Mouse (Mus musculus) midbrain, embryonic 10.5 days (tissue): Measurements from ENCODE around the gene Vangl1. TPM values are rescaled to one million over a fixed set of nuclear protein-coding genes. Genes with fewer than 3 reads are reported as not detected.

Experiments
- DNase-seq: peaks from one replicate; pipeline ENCODE4 v3.0.0-alpha.2; 2017; ENCODE audit warnings: low spot score
- H3K27ac ChIP-seq: fragments of 300-500 bp; sonication (generic); replicated peaks from 2 replicates; pipeline ENCODE4 v1.5.1; 2016; ENCODE audit warnings: mild to moderate bottlenecking
- H3K27me3 ChIP-seq: fragments of 300-500 bp; sonication (generic); 2 replicates; pipeline ENCODE4 v1.6.1; 2016; ENCODE audit warnings: low read depth, mild to moderate bottlenecking; ENCODE audit not compliant: poor library complexity, severe bottlenecking
- H3K36me3 ChIP-seq: fragments of 300-500 bp; sonication (generic); 2 replicates; pipeline ENCODE4 v1.6.1; 2016; ENCODE audit warnings: mild to moderate bottlenecking, moderate library complexity
- H3K4me1 ChIP-seq: fragments of 300-500 bp; sonication (generic); 2 replicates; pipeline ENCODE4 v1.6.1; 2016
- H3K4me3 ChIP-seq: fragments of 300-500 bp; sonication (generic); 2 replicates; pipeline ENCODE4 v1.5.1; 2016; ENCODE audit warnings: mild to moderate bottlenecking, moderate library complexity
- H3K9me3 ChIP-seq: fragments of 300-500 bp; sonication (generic); replicated peaks from 2 replicates; pipeline ENCODE4 v1.6.1; 2016; ENCODE audit warnings: mild to moderate bottlenecking
- WGBS: fragments of 180-500 bp; shearing (Covaris S2); methylation state at CpG from one replicate; pipeline ENCODE4 v1.1.7; 2016; 5-methylcytosine and 5-hydroxymethylcytosine counted together
- polyA plus RNA-seq: library from polyadenylated mRNA; unstranded; fragments of >200 nt; fragmentation: Nextera tagmentation; extraction: Ambion mirVana; gene quantifications from 2 replicates; pipeline ENCODE4 v1.2.1, GENCODE M21; 2016

Vangl1 gene
- polyA plus RNA-seq, 1 experiment from 2014 or later: 13.1 TPM

DNA sequence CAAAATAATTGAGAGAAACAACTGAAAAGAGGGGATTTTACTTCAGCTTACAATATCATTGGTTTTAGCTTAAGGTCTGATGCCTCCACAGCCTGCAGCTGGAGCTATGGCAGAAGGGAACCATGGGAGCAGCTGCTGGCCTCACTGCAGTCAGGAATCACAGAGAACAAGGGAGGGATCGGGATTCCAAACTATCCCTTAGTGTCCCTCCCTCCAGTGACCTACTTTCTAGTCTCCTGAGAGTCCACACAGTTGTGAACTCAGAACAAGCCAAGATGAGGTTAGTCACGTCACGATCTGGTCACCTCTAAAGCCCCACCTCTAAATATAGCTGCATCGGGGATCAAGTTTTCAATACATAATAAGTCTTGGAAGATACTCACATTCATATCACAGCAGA lies 57.3 kb downstream of the Vangl1 start:
- Histone ChIP-seq H3K4me3 (no peak overlapping the region), H3K9me3 (no peaks in the 10 kb centered on the region), H3K27ac (peak overlapping the region; percentile 60), H3K4me1 (peaks cover 53% of the 10 kb centered on the region), H3K36me3 (no peaks in the 10 kb centered on the region), H3K27me3 (peaks cover 80% of the 10 kb centered on the region)
- 81% methylated on average over 4 of the region's 4 CpGs for WGBS
- DNase-seq: no peak

DNA sequence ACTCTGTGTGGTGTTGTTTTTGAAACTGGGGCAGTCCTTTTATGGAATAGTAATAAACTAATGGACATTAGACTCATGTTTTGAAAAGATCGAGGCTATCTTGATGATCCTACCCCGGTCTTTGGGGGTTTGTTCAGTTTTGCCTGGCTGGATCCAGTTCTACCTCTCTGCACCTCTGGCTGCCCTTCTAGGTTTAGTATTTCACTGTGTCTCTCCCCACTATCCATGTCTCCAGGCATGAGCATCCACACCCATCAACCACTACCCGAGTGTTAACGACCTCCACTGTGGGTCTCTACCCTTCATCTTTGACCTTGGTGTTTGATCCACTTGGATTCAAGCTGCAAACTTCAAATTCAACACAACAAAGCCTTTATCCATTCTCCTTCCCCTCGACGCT lies 58.1 kb downstream of the Vangl1 start:
- WGBS: 68% methylated on average over 6 of the region's 6 CpGs
- peaks cover 79% of the 10 kb centered on the region for H3K27me3 ChIP-seq
- no peak for DNase-seq
- H3K4me3 ChIP-seq: no peak overlapping the region
- H3K9me3 ChIP-seq: no peaks in the 10 kb centered on the region
- no peaks in the 10 kb centered on the region for H3K36me3 ChIP-seq
- peak overlapping the region; percentile 60; the same call in 1 of the 2 replicates for H3K27ac ChIP-seq
- peaks cover 53% of the 10 kb centered on the region for H3K4me1 ChIP-seq

DNA sequence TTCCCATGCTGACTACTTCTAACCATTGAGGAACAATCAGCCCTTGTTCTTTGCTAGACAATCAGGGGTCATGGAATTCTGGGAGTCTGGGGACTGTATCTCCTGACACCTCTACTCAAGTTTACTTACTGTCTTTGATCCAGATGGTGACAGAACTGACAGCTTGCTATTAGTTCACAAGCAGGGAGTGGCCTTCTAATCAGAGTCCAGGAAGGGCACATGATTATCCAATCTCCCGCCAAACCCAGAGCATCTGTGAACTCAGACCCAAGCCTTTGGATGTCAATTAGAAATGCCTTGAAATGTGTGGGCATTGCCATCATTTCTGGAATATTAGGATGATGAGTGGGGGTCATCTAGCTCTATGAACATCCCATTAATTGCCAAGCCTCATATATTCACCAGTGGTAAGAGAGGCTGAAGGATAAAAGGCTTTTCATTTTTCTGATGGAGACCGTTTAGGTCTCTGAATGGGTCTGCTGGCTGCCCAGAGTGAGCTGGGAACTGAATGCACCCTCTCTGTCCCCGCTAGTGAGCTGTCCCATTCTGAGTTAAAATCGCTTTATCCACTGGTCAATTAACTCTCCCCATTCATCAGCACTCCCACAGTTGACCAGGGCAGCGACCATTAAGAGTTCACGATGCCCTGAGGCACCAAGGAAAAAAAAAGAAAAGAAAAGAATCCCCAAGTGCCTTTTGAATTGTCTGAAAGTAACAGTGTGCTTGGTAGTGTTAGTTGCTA lies 58.7 kb downstream of the Vangl1 start:
- Histone ChIP-seq H3K27me3 (peaks cover 77% of the 10 kb centered on the region), H3K4me3 (no peak overlapping the region), H3K4me1 (peaks cover 53% of the 10 kb centered on the region), H3K27ac (no peak overlapping the region), H3K36me3 (no peaks in the 10 kb centered on the region), H3K9me3 (no peaks in the 10 kb centered on the region)
- WGBS: 42% methylated on average over 6 of the region's 6 CpGs
- DNase-seq: no peak

DNA sequence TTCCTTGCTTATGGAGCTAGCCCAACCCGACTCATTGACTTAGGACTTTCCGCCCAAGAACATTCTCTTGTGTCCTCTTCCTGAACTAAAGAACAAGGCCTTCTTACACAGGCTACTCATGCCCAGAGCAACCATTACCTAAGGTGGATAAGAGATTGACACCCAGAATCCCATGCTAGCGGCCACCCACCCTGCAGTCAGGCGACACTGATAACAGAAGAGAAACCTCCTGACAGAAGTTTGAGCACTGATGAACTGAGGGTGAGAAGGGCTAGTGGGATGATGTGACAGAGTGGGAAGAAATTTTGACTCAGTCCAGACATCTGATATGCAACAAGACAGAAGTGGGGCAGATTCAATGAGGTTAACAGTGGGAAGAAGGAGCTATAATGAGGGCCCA lies 60.1 kb downstream of the Vangl1 start:
- Histone ChIP-seq H3K4me3 (no peak overlapping the region), H3K27me3 (peaks cover 74% of the 10 kb centered on the region), H3K4me1 (peaks cover 49% of the 10 kb centered on the region), H3K36me3 (no peaks in the 10 kb centered on the region), H3K9me3 (no peaks in the 10 kb centered on the region), H3K27ac (no peak overlapping the region)
- no peak for DNase-seq
- 89% methylated on average over 4 of the region's 4 CpGs for WGBS

DNA sequence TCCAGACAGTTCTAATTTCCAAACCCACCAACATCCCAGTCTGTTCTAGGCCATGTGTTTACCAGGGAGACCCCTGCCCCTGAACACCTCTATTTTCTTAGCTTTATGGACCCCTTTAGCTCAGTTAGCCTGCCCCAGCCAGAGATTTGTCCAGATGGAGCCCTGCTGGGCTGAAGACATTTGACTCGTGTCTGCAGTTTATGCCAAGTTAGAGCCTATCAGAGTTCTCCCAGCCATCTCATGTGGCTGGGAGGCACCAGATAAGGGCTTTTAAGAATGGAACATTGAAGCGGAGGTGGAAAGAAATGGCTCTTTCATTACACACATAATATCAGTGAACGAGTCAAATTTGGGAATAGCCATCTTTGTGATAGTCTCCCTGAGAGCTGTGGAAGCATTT lies 61.0 kb downstream of the Vangl1 start:
- WGBS: 88% methylated on average over 3 of the region's 3 CpGs
- Histone ChIP-seq H3K9me3 (no peaks in the 10 kb centered on the region), H3K4me1 (peaks cover 51% of the 10 kb centered on the region), H3K27ac (no peak overlapping the region), H3K36me3 (no peaks in the 10 kb centered on the region), H3K4me3 (no peak overlapping the region), H3K27me3 (peaks cover 69% of the 10 kb centered on the region)
- DNase-seq: no peak

DNA sequence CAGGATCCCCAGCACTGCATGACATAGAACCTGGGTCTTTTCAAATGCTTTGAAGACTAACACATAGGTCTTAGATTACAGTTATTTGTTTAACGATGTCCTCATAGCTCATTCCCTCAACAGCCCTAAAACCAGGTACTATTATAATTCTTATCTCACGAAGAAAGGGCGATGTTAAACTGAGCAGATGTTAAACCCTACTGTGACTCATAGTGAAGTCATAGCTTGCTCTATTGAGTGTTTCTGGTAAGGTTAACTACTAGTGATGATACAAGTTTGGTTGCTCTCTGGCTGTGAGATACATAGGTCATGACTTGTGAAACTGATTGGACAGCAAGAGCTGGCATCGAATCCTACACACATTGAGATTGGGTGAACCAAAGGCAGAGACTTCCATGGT lies 61.5 kb downstream of the Vangl1 start:
- Histone ChIP-seq H3K4me3 (no peak overlapping the region), H3K27ac (no peak overlapping the region), H3K4me1 (peaks cover 51% of the 10 kb centered on the region), H3K36me3 (no peaks in the 10 kb centered on the region), H3K27me3 (peaks cover 68% of the 10 kb centered on the region), H3K9me3 (no peaks in the 10 kb centered on the region)
- WGBS: 93% methylated on average over 4 of the region's 4 CpGs
- DNase-seq: no peak

DNA sequence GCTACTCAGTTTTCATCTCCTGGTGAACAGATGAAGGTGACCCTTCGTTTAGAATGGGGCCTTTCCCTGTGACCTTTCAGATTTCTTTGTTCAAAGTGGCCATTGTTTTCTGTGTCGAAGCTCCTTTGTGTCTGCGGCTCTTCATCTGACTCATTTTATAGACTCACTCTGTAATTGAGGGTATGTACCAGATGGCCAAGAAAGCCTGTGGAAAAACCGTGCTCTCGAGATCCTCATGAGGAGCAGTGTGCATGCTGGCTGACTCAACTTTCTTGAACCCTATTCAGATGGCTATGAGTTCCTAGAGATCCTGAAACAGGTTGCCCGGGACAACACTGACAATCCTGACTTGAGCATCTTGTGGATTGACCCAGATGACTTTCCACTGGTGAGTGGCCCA lies 62.6 kb downstream of the Vangl1 start:
- H3K4me1 ChIP-seq: peaks cover 45% of the 10 kb centered on the region
- no peak for DNase-seq
- peaks cover 69% of the 10 kb centered on the region for H3K27me3 ChIP-seq
- H3K9me3 ChIP-seq: no peaks in the 10 kb centered on the region
- no peak overlapping the region for H3K27ac ChIP-seq
- no peaks in the 10 kb centered on the region for H3K36me3 ChIP-seq
- WGBS: 49% methylated on average over 6 of the region's 6 CpGs
- no peak overlapping the region for H3K4me3 ChIP-seq

DNA sequence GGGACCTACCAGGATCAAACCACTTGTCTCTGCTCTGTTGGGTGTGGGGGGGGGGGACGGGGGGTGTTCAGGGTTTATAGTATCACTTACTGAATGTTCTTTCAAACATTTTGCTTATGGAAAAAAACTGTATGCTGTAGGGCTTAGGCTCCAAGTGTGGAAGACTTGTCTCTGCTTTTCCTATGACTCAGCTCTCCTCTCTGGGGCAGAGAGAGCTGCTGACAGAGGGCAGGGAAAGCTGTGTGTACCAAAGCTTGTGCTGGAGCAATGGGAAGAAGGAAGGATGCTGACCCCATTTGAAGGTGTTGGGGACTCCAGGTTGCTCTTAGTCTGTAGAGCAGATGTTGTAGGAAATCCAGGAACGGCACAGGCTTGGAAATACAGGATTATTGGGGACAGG lies 63.0 kb downstream of the Vangl1 start:
- no peaks in the 10 kb centered on the region for H3K36me3 ChIP-seq
- H3K27me3 ChIP-seq: peaks cover 69% of the 10 kb centered on the region
- DNase-seq: no peak
- 70% methylated on average over 2 of the region's 2 CpGs for WGBS
- H3K27ac ChIP-seq: no peak overlapping the region
- no peaks in the 10 kb centered on the region for H3K9me3 ChIP-seq
- H3K4me3 ChIP-seq: no peak overlapping the region
- peaks cover 45% of the 10 kb centered on the region for H3K4me1 ChIP-seq

DNA sequence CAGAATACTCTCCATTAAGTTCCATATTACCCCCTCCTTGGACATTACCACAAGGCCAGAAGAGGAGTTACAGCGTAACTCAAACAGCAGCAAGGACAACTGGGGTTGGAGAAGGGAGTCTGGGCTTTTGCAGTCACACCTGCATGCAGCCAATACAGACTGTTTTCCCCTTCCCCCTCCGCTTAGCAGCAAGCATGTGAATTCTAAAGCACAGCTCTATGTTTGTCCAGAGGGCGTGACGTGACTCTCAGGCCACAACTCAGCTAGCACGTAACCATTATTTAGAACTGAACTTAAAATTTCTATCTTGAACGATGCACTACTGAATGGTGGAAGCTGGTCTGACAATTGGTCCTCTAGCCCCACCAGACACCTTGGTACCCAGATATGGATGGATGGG lies 63.9 kb downstream of the Vangl1 start:
- Histone ChIP-seq H3K36me3 (no peaks in the 10 kb centered on the region), H3K27ac (no peak overlapping the region), H3K4me1 (peaks cover 44% of the 10 kb centered on the region), H3K27me3 (peaks cover 71% of the 10 kb centered on the region), H3K4me3 (no peak overlapping the region), H3K9me3 (no peaks in the 10 kb centered on the region)
- 83% methylated on average over 6 of the region's 6 CpGs for WGBS
- no peak for DNase-seq

DNA sequence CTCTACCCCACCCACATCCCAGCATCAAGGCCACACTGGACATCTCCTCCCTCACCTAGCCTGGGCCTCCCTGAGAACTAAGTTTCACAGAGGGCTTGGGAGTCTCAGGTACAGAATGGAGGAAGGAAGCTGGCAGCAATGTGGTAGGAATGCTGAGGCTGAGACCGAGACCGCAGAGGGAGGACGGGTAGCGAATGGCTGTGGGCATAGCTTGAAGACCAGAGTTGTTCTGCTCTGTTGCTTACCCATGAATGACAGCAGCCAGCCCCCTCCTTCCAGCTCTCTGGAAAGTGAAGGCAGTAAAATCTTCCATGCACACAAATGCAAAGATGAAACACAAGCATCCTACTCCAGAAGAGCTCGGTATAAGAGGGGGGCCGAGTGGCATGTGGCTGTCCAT lies 65.6 kb downstream of the Vangl1 start:
- Histone ChIP-seq H3K27me3 (peaks cover 65% of the 10 kb centered on the region), H3K9me3 (no peaks in the 10 kb centered on the region), H3K4me1 (peaks cover 45% of the 10 kb centered on the region), H3K4me3 (no peak overlapping the region), H3K27ac (no peak overlapping the region), H3K36me3 (no peaks in the 10 kb centered on the region)
- no peak for DNase-seq
- 63% methylated on average over 6 of the region's 6 CpGs for WGBS

DNA sequence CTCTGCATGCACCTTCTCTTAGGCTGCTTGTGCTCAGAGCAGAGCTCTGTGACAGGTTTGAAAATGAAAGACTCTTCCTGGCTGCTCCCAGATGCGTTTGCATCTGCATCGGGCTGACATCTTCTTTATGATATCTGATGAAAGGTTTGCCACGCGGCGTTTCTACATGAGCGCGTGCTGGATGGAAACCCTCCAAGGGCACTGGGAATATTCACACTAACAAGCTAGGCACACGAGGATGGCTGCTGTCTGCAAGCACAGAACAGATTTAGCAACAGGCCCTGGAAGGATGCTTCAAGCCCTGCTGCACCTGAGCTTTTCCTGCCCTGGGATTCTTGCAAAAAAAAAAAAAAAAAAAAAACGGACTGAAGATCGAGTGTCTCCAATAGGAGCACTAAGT lies 67.3 kb downstream of the Vangl1 start:
- H3K4me1 ChIP-seq: peaks cover 44% of the 10 kb centered on the region
- 86% methylated on average over 10 of the region's 10 CpGs for WGBS
- H3K27me3 ChIP-seq: peaks cover 58% of the 10 kb centered on the region
- H3K27ac ChIP-seq: no peak overlapping the region
- H3K9me3 ChIP-seq: no peaks in the 10 kb centered on the region
- no peak for DNase-seq
- no peak overlapping the region for H3K4me3 ChIP-seq
- H3K36me3 ChIP-seq: no peaks in the 10 kb centered on the region

DNA sequence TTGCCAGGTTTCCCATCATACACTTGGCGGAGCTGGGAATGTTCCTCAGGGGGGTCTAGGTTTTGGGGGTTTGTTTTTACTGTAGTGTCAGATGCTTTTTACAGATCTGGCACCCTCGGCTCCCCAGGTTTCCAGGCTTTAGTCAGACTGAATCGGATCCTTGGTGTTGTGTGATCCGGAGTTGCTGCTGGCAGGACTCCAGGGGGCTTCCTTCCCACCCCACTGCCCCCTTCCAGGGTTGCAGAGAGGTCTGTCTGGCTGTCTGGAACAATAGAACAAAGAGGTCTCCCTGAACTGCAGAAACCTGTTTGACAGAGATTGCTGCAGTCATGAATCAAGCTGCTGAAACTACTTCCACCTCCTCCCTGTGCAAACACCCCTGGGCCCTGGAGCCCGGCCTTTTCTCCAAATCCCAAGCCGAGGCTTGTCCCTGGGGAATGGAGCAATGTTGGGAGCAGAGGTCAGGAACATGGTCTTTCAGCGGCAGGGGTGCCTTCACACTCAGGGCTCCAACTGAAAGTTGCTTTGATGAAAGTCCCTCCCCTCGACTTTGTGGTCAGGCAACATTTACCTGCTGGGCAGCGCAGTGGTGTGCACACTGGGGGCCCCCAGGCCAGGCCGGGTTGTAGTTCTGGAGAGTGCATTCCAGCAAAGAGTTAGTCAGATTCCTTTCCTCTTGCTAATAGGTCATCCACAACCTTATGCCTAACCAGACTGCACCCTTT lies 68.9 kb downstream of the Vangl1 start:
- H3K4me1 ChIP-seq: peaks cover 36% of the 10 kb centered on the region
- WGBS: 26% methylated on average over 10 of the region's 10 CpGs
- H3K36me3 ChIP-seq: no peaks in the 10 kb centered on the region
- peaks cover 48% of the 10 kb centered on the region for H3K27me3 ChIP-seq
- DNase-seq: no peak
- H3K9me3 ChIP-seq: no peaks in the 10 kb centered on the region
- H3K4me3 ChIP-seq: no peak overlapping the region
- peak overlapping the region; percentile 19 for H3K27ac ChIP-seq

DNA sequence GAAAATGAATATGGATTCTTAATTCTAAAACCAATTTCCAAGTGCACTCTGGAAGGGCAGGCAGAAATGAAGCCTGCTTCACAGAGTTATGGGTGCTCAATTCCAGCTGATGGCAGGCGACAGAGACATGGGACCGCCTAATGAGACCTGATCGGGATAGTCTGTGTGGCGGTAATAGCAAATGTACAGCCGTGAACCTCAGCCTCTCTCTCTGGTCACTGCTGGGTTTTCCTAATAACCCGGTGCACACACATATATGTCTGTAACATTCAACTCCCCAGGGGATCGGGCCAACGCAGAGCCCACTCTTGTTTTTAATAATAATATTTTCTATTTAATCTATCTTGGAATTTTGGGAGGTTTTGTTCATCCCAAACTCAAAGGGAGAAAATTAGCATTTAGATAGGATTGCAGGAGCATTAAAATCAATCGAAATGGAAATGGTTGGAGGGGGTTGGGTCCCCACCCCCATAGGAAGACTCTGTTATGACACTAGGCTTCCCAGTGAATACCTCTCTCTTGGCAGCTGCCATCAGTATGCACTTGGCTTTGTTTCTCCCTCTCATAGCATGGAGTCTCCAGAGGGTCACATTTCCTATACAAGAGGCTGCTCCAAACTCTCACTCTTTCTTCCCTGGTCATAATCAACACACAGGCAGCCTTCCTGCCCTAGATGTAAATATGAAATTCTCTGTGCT lies 72.7 kb downstream of the Vangl1 start:
- Histone ChIP-seq H3K36me3 (no peaks in the 10 kb centered on the region), H3K4me1 (peaks cover 15% of the 10 kb centered on the region), H3K27ac (no peak overlapping the region), H3K9me3 (no peaks in the 10 kb centered on the region), H3K27me3 (peaks cover 23% of the 10 kb centered on the region), H3K4me3 (no peak overlapping the region)
- DNase-seq: no peak
- WGBS: 91% methylated on average over 9 of the region's 9 CpGs
